Mouse (Mus musculus): ENCODE results near the gene H3f3b. TPM values are rescaled to one million over a fixed set of nuclear protein-coding genes. Genes with fewer than 3 reads are reported as not detected.

Gene H3f3b
- polyA plus RNA-seq, 1 experiment = 161 TPM

- no peak overlapping the region for H3K4me3 ChIP-seq (ENCODE audit: extremely low read depth, insufficient read depth, insufficient read length)
- no peaks in the 10 kb centered on the region for H3K27me3 ChIP-seq (ENCODE audit: control insufficient read depth, insufficient read depth, low read length)
- H3K27ac ChIP-seq (ENCODE audit: insufficient read depth, low read length) = no peak overlapping the region
- H3K36me3 ChIP-seq (ENCODE audit: control insufficient read depth, insufficient read depth, low read length) = no peaks in the 10 kb centered on the region
- no peak for DNase-seq (ENCODE audit: low read depth in 1 of 2, low spot score in 2 of 2)
- 82% methylated on average over 4 of the region's 4 CpGs for WGBS
- no peaks in the 10 kb centered on the region for H3K4me1 ChIP-seq (ENCODE audit: control insufficient read depth, insufficient read depth, insufficient read length)
- TF ChIP-seq CTCF (IDR thresholded peaks at IDR 0.05; ENCODE audit: extremely low read depth, insufficient read depth, insufficient read length, insufficient replicate concordance) (no peak), POLR2A (IDR thresholded peaks at IDR 0.05; ENCODE audit: low read depth, low read length) (no peak)
Observed at GRCm38 (mm10) chr11:115992098-115992497, 35.7 kb downstream of the H3f3b start.

DNA sequence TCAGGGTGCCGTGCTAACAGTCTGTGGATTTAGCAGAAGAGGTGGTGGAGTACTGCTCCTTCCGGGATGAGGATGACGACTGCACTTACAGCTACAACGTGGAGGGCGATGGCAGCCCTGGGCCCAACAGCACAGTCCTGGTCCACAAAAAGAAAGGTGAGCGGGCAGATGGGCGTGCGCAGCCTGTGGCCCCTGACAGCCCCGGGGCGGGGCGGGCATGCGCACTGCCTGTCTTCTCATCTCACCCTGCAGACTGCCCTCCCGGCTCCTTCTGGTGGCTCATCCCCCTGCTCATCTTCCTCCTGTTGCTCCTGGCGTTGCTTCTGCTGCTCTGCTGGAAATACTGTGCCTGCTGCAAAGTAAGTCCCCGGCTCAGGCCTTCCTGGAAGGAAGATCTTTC is 38.1 kb downstream of the H3f3b start:
- Histone ChIP-seq H3K36me3 (ENCODE audit: control insufficient read depth, insufficient read depth, low read length) (no peaks in the 10 kb centered on the region), H3K4me1 (ENCODE audit: control insufficient read depth, insufficient read depth, insufficient read length) (no peaks in the 10 kb centered on the region), H3K27me3 (ENCODE audit: control insufficient read depth, insufficient read depth, low read length) (no peaks in the 10 kb centered on the region), H3K4me3 (ENCODE audit: extremely low read depth, insufficient read depth, insufficient read length) (no peak overlapping the region), H3K27ac (ENCODE audit: insufficient read depth, low read length) (no peak overlapping the region)
- 60% methylated on average over 15 of the region's 15 CpGs for WGBS
- no peak for DNase-seq (ENCODE audit: low read depth in 1 of 2, low spot score in 2 of 2)
- TF ChIP-seq CTCF (IDR thresholded peaks at IDR 0.05; ENCODE audit: extremely low read depth, insufficient read depth, insufficient read length, insufficient replicate concordance) (no peak), POLR2A (IDR thresholded peaks at IDR 0.05; ENCODE audit: low read depth, low read length) (no peak)

GRCm38 (mm10) chr11:115983291-115983690 is 44.5 kb downstream of the H3f3b start:
- DNase-seq (ENCODE audit: low read depth in 1 of 2, low spot score in 2 of 2) = no peak
- H3K27ac ChIP-seq (ENCODE audit: insufficient read depth, low read length) = no peak overlapping the region
- H3K4me1 ChIP-seq (ENCODE audit: control insufficient read depth, insufficient read depth, insufficient read length) = no peaks in the 10 kb centered on the region
- WGBS = 90% methylated on average over 8 of the region's 8 CpGs
- no peaks in the 10 kb centered on the region for H3K27me3 ChIP-seq (ENCODE audit: control insufficient read depth, insufficient read depth, low read length)
- no peak overlapping the region for H3K4me3 ChIP-seq (ENCODE audit: extremely low read depth, insufficient read depth, insufficient read length)
- no peak for TF ChIP-seq CTCF (IDR thresholded peaks at IDR 0.05; ENCODE audit: extremely low read depth, insufficient read depth, insufficient read length, insufficient replicate concordance)
- no peak for TF ChIP-seq POLR2A (IDR thresholded peaks at IDR 0.05; ENCODE audit: low read depth, low read length)
- H3K36me3 ChIP-seq (ENCODE audit: control insufficient read depth, insufficient read depth, low read length) = no peaks in the 10 kb centered on the region

DNA sequence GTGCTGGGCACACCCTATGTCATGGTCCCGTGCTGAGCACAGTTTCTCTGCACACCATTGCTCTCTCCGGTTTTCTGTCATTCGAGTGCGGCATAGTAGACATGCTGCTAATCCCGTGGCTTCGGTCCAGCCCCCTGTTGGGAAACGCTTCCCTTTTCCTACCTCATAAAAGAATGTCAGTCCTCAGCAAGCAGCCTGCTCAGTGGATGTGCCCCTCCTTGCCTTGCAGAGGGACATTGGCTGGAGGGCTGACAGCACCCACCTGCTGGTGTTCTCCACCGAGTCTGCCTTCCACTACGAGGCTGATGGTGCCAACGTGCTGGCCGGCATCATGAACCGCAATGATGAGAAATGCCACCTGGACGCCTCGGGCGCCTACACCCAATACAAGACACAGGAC is 45.3 kb downstream of the H3f3b start:
- no peaks in the 10 kb centered on the region for H3K36me3 ChIP-seq (ENCODE audit: control insufficient read depth, insufficient read depth, low read length)

DNA sequence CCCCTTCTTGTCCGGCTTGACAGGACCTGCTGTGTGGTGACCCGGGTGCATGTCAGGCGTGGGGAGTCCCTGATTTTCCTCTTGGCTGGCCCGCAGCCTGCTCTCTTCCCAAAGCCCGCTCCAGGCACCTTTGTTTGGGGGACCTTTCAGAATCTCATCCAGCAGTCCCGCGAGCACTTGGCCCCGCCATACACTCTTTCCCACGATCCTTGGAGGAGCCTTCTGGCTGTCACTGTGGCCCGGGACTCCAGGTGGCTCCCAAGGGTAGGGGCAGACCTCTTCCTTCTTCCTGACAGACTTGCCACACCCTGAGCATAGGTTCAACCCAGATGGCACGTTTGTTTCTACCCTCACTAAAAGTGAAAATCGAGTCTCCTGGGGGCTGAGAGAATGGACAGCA is 52.2 kb downstream of the H3f3b start:
- peaks cover 6% of the 10 kb centered on the region for H3K27me3 ChIP-seq (ENCODE audit: control insufficient read depth, insufficient read depth, low read length)
- DNase-seq (ENCODE audit: low read depth in 1 of 2, low spot score in 2 of 2) = no peak
- 59% methylated on average over 12 of the region's 12 CpGs for WGBS

More for the DNA sequence above, 45.3 kb downstream of the H3f3b start:
- no peaks in the 10 kb centered on the region for H3K4me1 ChIP-seq (ENCODE audit: control insufficient read depth, insufficient read depth, insufficient read length)
- no peak overlapping the region for H3K4me3 ChIP-seq (ENCODE audit: extremely low read depth, insufficient read depth, insufficient read length)
- no peak overlapping the region for H3K27ac ChIP-seq (ENCODE audit: insufficient read depth, low read length)
- TF ChIP-seq POLR2A (IDR thresholded peaks at IDR 0.05; ENCODE audit: low read depth, low read length) = no peak
- H3K27me3 ChIP-seq (ENCODE audit: control insufficient read depth, insufficient read depth, low read length) = no peaks in the 10 kb centered on the region
- WGBS = 91% methylated on average over 15 of the region's 15 CpGs
- DNase-seq (ENCODE audit: low read depth in 1 of 2, low spot score in 2 of 2) = no peak

DNA sequence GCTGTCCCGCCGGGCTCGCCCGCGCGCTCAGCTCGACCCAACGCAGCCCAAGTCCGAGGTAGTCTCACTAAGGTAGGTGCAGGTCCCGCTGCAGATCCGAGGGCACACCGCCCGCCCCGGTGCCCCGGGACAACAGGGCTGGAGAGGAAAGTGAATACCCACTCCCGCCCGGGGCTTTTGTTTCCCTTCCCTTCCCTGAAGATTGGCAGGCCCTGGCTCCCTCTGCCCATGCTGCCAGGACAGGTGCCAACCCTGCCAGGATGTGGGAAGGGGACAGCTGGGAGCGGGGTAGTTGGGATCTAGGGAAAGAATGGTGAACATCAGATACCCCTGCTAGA is 52.7 kb downstream of the H3f3b start:
- peaks cover 3% of the 10 kb centered on the region; the same call in 1 of the 2 replicates for H3K4me1 ChIP-seq (ENCODE audit: control insufficient read depth, insufficient read depth, insufficient read length)
- peak overlapping the region; percentile 45; the same call in 1 of the 2 replicates for H3K4me3 ChIP-seq (ENCODE audit: extremely low read depth, insufficient read depth, insufficient read length)
- no peak overlapping the region for H3K27ac ChIP-seq (ENCODE audit: insufficient read depth, low read length)
- peaks cover 6% of the 10 kb centered on the region for H3K27me3 ChIP-seq (ENCODE audit: control insufficient read depth, insufficient read depth, low read length)
- DNase-seq (ENCODE audit: low read depth in 1 of 2, low spot score in 2 of 2) = no peak
- H3K36me3 ChIP-seq (ENCODE audit: control insufficient read depth, insufficient read depth, low read length) = no peaks in the 10 kb centered on the region
- TF ChIP-seq CTCF (IDR thresholded peaks at IDR 0.05; ENCODE audit: extremely low read depth, insufficient read depth, insufficient read length, insufficient replicate concordance) = no peak
- TF ChIP-seq POLR2A (IDR thresholded peaks at IDR 0.05; ENCODE audit: low read depth, low read length) = no peak
- WGBS = 7% methylated on average over 18 of the region's 18 CpGs

More for the DNA sequence above, 52.2 kb downstream of the H3f3b start:
- Histone ChIP-seq H3K4me3 (ENCODE audit: extremely low read depth, insufficient read depth, insufficient read length) (no peak overlapping the region), H3K4me1 (ENCODE audit: control insufficient read depth, insufficient read depth, insufficient read length) (peaks cover 3% of the 10 kb centered on the region; the same call in 1 of the 2 replicates), H3K27ac (ENCODE audit: insufficient read depth, low read length) (no peak overlapping the region), H3K36me3 (ENCODE audit: control insufficient read depth, insufficient read depth, low read length) (no peaks in the 10 kb centered on the region)
- TF ChIP-seq CTCF (IDR thresholded peaks at IDR 0.05; ENCODE audit: extremely low read depth, insufficient read depth, insufficient read length, insufficient replicate concordance) (no peak), POLR2A (IDR thresholded peaks at IDR 0.05; ENCODE audit: low read depth, low read length) (no peak)

DNA sequence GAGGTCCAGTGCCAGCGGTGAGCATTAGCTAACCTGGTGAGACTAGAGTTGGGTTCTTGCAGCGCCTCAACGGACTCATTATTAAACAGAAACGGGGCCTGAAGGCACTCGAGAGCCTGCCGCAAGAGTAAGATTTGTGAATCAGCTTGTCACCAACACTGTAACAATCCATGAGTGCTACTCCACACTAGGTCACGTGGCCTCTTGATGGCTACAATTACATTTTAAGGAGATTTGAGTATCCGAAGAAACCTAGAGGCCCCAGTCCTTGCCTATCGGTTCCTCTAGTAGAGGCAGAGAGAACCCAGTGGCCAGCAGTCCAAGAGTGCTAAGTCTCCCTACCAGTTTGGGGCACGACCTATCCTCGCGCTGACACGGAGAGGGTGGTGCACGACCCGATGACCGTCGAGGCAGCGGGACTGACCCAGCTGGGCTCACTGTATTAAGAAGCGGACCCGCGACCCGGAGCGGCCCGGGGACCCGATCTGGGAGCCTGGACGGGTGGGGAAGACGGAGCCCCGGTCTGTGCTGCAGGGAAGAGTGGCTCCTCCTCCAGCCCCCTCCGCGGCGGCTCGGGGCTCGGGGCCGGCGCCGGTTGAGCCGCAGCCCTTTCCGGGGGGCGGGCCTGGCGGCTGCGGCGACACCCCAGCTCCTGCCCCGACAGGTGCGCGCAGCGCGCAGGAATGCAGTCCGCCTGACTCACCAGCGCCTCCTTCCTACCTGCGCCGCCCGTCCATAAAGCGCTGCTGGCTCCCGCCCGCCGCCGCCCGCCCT is 53.3 kb downstream of the H3f3b start, which contains the start of gene Itgb4:
Itgb4 (plus strand) TSS at position 401 of the 774 bp plus-strand sequence.
- TF ChIP-seq POLR2A (IDR thresholded peaks at IDR 0.05; ENCODE audit: low read depth, low read length) = no peak
- TF ChIP-seq CTCF (IDR thresholded peaks at IDR 0.05; ENCODE audit: extremely low read depth, insufficient read depth, insufficient read length, insufficient replicate concordance) = no peak
- H3K4me1 ChIP-seq (ENCODE audit: control insufficient read depth, insufficient read depth, insufficient read length) = peaks cover 3% of the 10 kb centered on the region; the same call in 1 of the 2 replicates
- 11% methylated on average over 50 of the region's 58 CpGs for WGBS
- DNase-seq (ENCODE audit: low read depth in 1 of 2, low spot score in 2 of 2) = peak in 1 of 2 experiments; percentile 60
- no peak within 1 kb of the TSS for H3K27ac ChIP-seq (ENCODE audit: insufficient read depth, low read length)
- no peaks in the 10 kb centered on the region for H3K36me3 ChIP-seq (ENCODE audit: control insufficient read depth, insufficient read depth, low read length)
- H3K27me3 ChIP-seq (ENCODE audit: control insufficient read depth, insufficient read depth, low read length) = peaks cover 6% of the 10 kb centered on the region
- peak within 1 kb of the TSS; percentile 45; the same call in 1 of the 2 replicates for H3K4me3 ChIP-seq (ENCODE audit: extremely low read depth, insufficient read depth, insufficient read length)

Other genes starting within 250 kb of the H3f3b start
- 13.2 and 15.9 TPM in 2 replicates for gene Caskin2, start 214.3 kb downstream of the H3f3b start, polyA plus RNA-seq (2012; rRNA removed)
- gene Tsen54, start 213.2 kb downstream of the H3f3b start, polyA plus RNA-seq (2012; rRNA removed) = 30.8 and 42.9 TPM in 2 replicates
- 26.1 and 26.7 TPM in 2 replicates for gene Llgl2, start 203.9 kb downstream of the H3f3b start, polyA plus RNA-seq (2012; rRNA removed)
- 1.6 and 1.7 TPM in 2 replicates for gene Myo15b, start 169.6 kb downstream of the H3f3b start, polyA plus RNA-seq (2012; rRNA removed)
- gene Smim5, start 128.0 kb downstream of the H3f3b start, polyA plus RNA-seq (2012; rRNA removed) = 5.7 and 8.0 TPM in 2 replicates
- 0.19 and 0.54 TPM in 2 replicates for gene Smim6, start 115.9 kb downstream of the H3f3b start, polyA plus RNA-seq (2012; rRNA removed)
- gene Sap30bp, start 94.7 kb downstream of the H3f3b start, polyA plus RNA-seq (2012; rRNA removed) = 19.9 and 26.7 TPM in 2 replicates
- 28.7 and 32.1 TPM in 2 replicates for gene Recql5, start 94.5 kb downstream of the H3f3b start, polyA plus RNA-seq (2012; rRNA removed)
- 2.5 and 2.8 TPM in 2 replicates for gene Itgb4, start 53.3 kb downstream of the H3f3b start, polyA plus RNA-seq (2012; rRNA removed)
- gene Galk1, start 15.2 kb downstream of the H3f3b start, polyA plus RNA-seq (2012; rRNA removed) = 30.8 and 39.4 TPM in 2 replicates
- gene Unk, start 2.4 kb upstream of the H3f3b start, polyA plus RNA-seq (2012; rRNA removed) = 37.9 and 64.9 TPM in 2 replicates
- gene Unc13d, start 50.0 kb upstream of the H3f3b start, polyA plus RNA-seq (2012; rRNA removed) = 49.4 and 65.0 TPM in 2 replicates
- gene Wbp2, start 59.0 kb upstream of the H3f3b start, polyA plus RNA-seq (2012; rRNA removed) = 135 and 162 TPM in 2 replicates
- 19.4 and 26.1 TPM in 2 replicates for gene Trim47, start 99.2 kb upstream of the H3f3b start, polyA plus RNA-seq (2012; rRNA removed)
- 23.7 and 26.0 TPM in 2 replicates for gene Trim65, start 103.2 kb upstream of the H3f3b start, polyA plus RNA-seq (2012; rRNA removed)
- gene Mrpl38, start 110.9 kb upstream of the H3f3b start, polyA plus RNA-seq (2012; rRNA removed) = 37.3 and 40.3 TPM in 2 replicates
- 13.3 and 14.0 TPM in 2 replicates for gene Fbf1, start 140.2 kb upstream of the H3f3b start, polyA plus RNA-seq (2012; rRNA removed)
- 18.3 and 24.0 TPM in 2 replicates for gene Ten1, start 170.9 kb upstream of the H3f3b start, polyA plus RNA-seq (2012; rRNA removed)
- gene Acox1, start 171.1 kb upstream of the H3f3b start, polyA plus RNA-seq (2012; rRNA removed) = 12.9 TPM in 2 replicates
- gene Evpl, start 210.1 kb upstream of the H3f3b start, polyA plus RNA-seq (2012; rRNA removed) = 0.07 and 0.18 TPM in 2 replicates
- 25.4 and 27.0 TPM in 2 replicates for gene Srp68, start 246.3 kb upstream of the H3f3b start, polyA plus RNA-seq (2012; rRNA removed)

Measured in spleen, adult 2 months (tissue).